Mouse (Mus musculus) heart, adult 2 months (tissue): Measurements from ENCODE around the gene Vmn1r233.

Experiments used
- CTCF ChIP-seq: fragments of 200-600 bp; IDR thresholded peaks from 2 replicates; pipeline ENCODE4 v1.8.1; 2022; ENCODE audit warnings: antibody characterized with exemption, mild to moderate bottlenecking, moderate library complexity
- POLR2A ChIP-seq: fragments of 200-500 bp; IDR thresholded peaks from 2 replicates; pipeline ENCODE4 v1.6.1; 2011; ENCODE audit warnings: mild to moderate bottlenecking, low read depth, low read length, control low read depth; ENCODE audit not compliant: insufficient read depth

DNA sequence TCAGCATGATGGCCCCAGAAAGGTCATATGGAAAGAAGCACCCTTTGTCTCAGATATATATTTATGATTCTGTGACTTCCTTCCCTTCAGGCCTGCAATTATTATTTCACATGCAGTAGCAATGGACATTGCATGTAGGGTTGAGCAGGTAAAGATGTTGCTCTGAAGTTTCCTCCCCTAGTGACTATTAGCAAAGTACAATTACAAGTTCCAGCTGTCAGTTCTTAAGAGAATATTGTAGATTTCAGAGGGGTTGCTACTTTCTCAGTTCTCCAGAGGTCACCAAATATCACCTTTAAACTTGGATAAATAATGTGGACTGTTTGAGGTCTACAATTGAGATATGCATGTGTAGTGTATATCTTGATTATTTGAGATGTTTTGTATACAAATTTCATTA lies at the start of gene Vmn1r233:
- no peak for TF ChIP-seq CTCF
- no peak for TF ChIP-seq POLR2A
